Comparison of ENCODE assay signal across 19 mouse cellular contexts in genomic region chr1:152838841-152839240, GRCm38 (mm10). TPM values are rescaled to one million over a fixed set of nuclear protein-coding genes. Genes with fewer than 3 reads are reported as not detected.
DNase-seq lines count a peak whose midpoint lies in the region; ATAC-seq and TF ChIP-seq lines count a peak whose summit lies in the region.
"Had no signal": no experiment of that assay in that cellular context is flagged by ENCODE, and none has a peak within 500 bp of the region (broad histone marks: within the 10 kb centered on the region; RNA-seq: fewer than 3 reads in every experiment).

No protein-coding gene starts in this region.

- H3K9me3 ChIP-seq in ES-Bruce4 (replicated peaks; ENCODE audit: control insufficient read depth, insufficient read depth, low read length, poor library complexity, severe bottlenecking), result no peaks in the 10 kb centered on the region
- H3K9me3 ChIP-seq in forebrain, embryonic 10.5 days, result no peaks in the 10 kb centered on the region
- H3K9me3 ChIP-seq: embryonic facial prominence, embryonic 13.5 days; forebrain, embryonic 15.5 days; hindbrain, embryonic 15.5 days; lung, embryonic 15.5 days; midbrain, embryonic 10.5 days had no signal

- intact Hi-C loops in left cerebral cortex, postnatal 10 days (cut with DNase I), result loop anchor here (10.0 kb wide), 1 partner anchor 64 kb away; no protein-coding TSS in a partner anchor
- intact Hi-C loops in left cerebral cortex, postnatal 25 days (cut with DNase I), result loop anchor here (1.0 to 10.0 kb wide), 3 partner anchors 47 to 314 kb away; no protein-coding TSS in a partner anchor

- peaks cover 10% of the 10 kb centered on the region for H3K4me1 ChIP-seq in ES-Bruce4 (ENCODE audit: control insufficient read depth, insufficient read depth, low read length)
- H3K4me1 ChIP-seq in forebrain, embryonic 10.5 days, result no peaks in the 10 kb centered on the region
- H3K4me1 ChIP-seq: embryonic facial prominence, embryonic 13.5 days; forebrain, embryonic 15.5 days; hindbrain, embryonic 15.5 days; lung, embryonic 15.5 days; midbrain, embryonic 10.5 days had no signal

- no peak for TF ChIP-seq POLR2A in ES-Bruce4 (IDR thresholded peaks at IDR 0.05; ENCODE audit: insufficient read depth, low read length)

- no peaks in the 10 kb centered on the region for H3K27me3 ChIP-seq in ES-Bruce4 (ENCODE audit: control insufficient read depth, insufficient read depth, low read length, poor library complexity, severe bottlenecking)
- no peaks in the 10 kb centered on the region for H3K27me3 ChIP-seq in forebrain, embryonic 10.5 days (ENCODE audit: poor library complexity, severe bottlenecking)
- H3K27me3 ChIP-seq: embryonic facial prominence, embryonic 13.5 days; forebrain, embryonic 15.5 days; hindbrain, embryonic 15.5 days; lung, embryonic 15.5 days had no signal

- H3K36me3 ChIP-seq in ES-Bruce4 (ENCODE audit: control insufficient read depth, insufficient read depth, low read length, poor library complexity, severe bottlenecking), result peaks cover 66% of the 10 kb centered on the region
- peaks cover 93% of the 10 kb centered on the region for H3K36me3 ChIP-seq in forebrain, embryonic 10.5 days (replicated peaks)

- no peak for ATAC-seq in megakaryocyte, adult 5-6 weeks (ENCODE audit: poor library complexity, severe bottlenecking)
- ATAC-seq: CD4-positive, CD25-positive, alpha-beta regulatory T cell, adult 4 months; forebrain, embryonic 15.5 days; intestine, embryonic 16.5 days had no signal

- H3K27ac ChIP-seq in ES-Bruce4 (ENCODE audit: insufficient read depth, low read length), result peak overlapping the region; percentile 3; the same call in 1 of the 2 replicates
- H3K27ac ChIP-seq in forebrain, embryonic 10.5 days, result no peak overlapping the region
- H3K27ac ChIP-seq: embryonic facial prominence, embryonic 13.5 days; forebrain, embryonic 15.5 days; hindbrain, embryonic 15.5 days; liver, embryonic 14.5 days; lung, embryonic 15.5 days; midbrain, embryonic 10.5 days had no signal

- TF ChIP-seq CTCF in ES-Bruce4 (IDR thresholded peaks at IDR 0.05; ENCODE audit: low read depth, low read length), result no peak

- no peak for TF ChIP-seq EP300 in ES-Bruce4 (IDR thresholded peaks at IDR 0.05; ENCODE audit: insufficient read depth, low read depth, low read length)

- WGBS in forebrain, embryonic 10.5 days, result 94% methylated on average over 12 of the region's 12 CpGs

- DNase-seq in frontal cortex, postnatal 36 days (ENCODE audit: low spot score in 2 of 2), result peak; percentile 60 to 63
- DNase-seq in frontal cortex, postnatal 14 days (ENCODE audit: low spot score in 2 of 2), result no peak
- DNase-seq in left cerebral cortex, adult 18-20 months (ENCODE audit: low spot score in 2 of 2), result peak; percentile 62 to 75
- DNase-seq in left cerebral cortex, postnatal 10 days (ENCODE audit: extremely low spot score in 1 of 2, low spot score in 2 of 2), result no peak
- DNase-seq in left cerebral cortex, postnatal 25 days (ENCODE audit: low spot score in 2 of 2), result peak; percentile 61 to 81
- no peak for DNase-seq in forebrain, embryonic 10.5 days (ENCODE audit: extremely low spot score, low spot score)
- DNase-seq: cerebellum, adult 8-10 months; heart, postnatal 36 days; lung, postnatal 4 days had no signal

- H3K9ac ChIP-seq in ES-Bruce4 (ENCODE audit: low read depth, poor library complexity, severe bottlenecking), result no peak overlapping the region
- H3K9ac ChIP-seq: embryonic facial prominence, embryonic 13.5 days; forebrain, embryonic 15.5 days; hindbrain, embryonic 15.5 days; liver, embryonic 14.5 days; lung, embryonic 15.5 days had no signal

- H3K4me3 ChIP-seq in ES-Bruce4 (ENCODE audit: low read depth, low read length), result no peak overlapping the region
- no peak overlapping the region for H3K4me3 ChIP-seq in forebrain, embryonic 10.5 days
- H3K4me3 ChIP-seq: embryonic facial prominence, embryonic 13.5 days; forebrain, embryonic 15.5 days; hindbrain, embryonic 15.5 days; lung, embryonic 15.5 days; midbrain, embryonic 10.5 days had no signal

RNA-seq across cellular contexts. Expression of gene Ncf2, which starts 38.8 kb away (rescaled TPM):
- total RNA-seq in left cerebral cortex, adult 18-20 months (2021), result 1 to 10 TPM; 2.4 to 5.0 TPM
- 1 to 10 TPM; 2.4 to 2.8 TPM for total RNA-seq in left cerebral cortex, postnatal 10 days (2021)
- 1.4 and 1.6 TPM in 2 replicates for polyA plus RNA-seq in ES-Bruce4 (2011; ENCODE audit: insufficient read depth, insufficient read length, low read depth, missing spikeins)
- total RNA-seq in left cerebral cortex, postnatal 25 days (2021), result 1 to 10 TPM; 4.1 to 4.7 TPM
- 252 and 267 TPM in 2 replicates for total RNA-seq in megakaryocyte, adult 5-6 weeks (2015)
- total RNA-seq in megakaryocyte, adult 5-6 weeks (2017), result 373 and 410 TPM in 2 replicates
- 2.1 and 2.7 TPM in 2 replicates for polyA plus RNA-seq in forebrain, embryonic 10.5 days (2016; fragmentation: Nextera tagmentation; extraction: Ambion mirVana)

Comparison
In these comparisons a context has a peak if more than half of its experiments do, and no peak if none do; other contexts are left out.
1. DNase-seq: peak in frontal cortex, postnatal 36 days (2 of 2), left cerebral cortex, adult 18-20 months (2 of 2) and left cerebral cortex, postnatal 25 days (2 of 2); none in frontal cortex, postnatal 14 days (0 of 2), left cerebral cortex, postnatal 10 days (0 of 2) and forebrain, embryonic 10.5 days (single experiment).
2. RNA of gene Ncf2, which starts 38.8 kb away (total RNA-seq): 252 to 410 TPM in megakaryocyte, adult 5-6 weeks; 2.4 to 5.0 TPM in left cerebral cortex, adult 18-20 months, 4.1 to 4.7 TPM in left cerebral cortex, postnatal 25 days and 2.4 to 2.8 TPM in left cerebral cortex, postnatal 10 days; every median in the first group is over 10 times any median in the second.